Mouse (Mus musculus) gastrocnemius, postnatal 4 days (tissue): ENCODE results near the gene Copg2. TPM values are rescaled to one million over a fixed set of nuclear protein-coding genes. Genes with fewer than 3 reads are reported as not detected.
A peak's percentile ranks its signal among the peaks of the same experiment; 100 is the strongest.

Experiments used
- microRNA-seq: library from miRNA; unstranded; fragments of <30 nt; microRNA quantifications from one replicate; pipeline ENCODE4 v1.2.0, GENCODE M21; 2021
- total RNA-seq, 2 experiments: library from RNA; stranded (reverse); gene quantifications; 2 replicates each; pipeline ENCODE4 v1.2.3; 2021

Gene Copg2
- total RNA-seq, 2 experiments from 2014 or later = 43.7 to 44.4 TPM

Small RNA genes lying within 50 kb of the gene (microRNA-seq; reads per million reads assigned to microRNA genes)
- 49,265 reads per million, percentile 98 among the genes with 10 or more reads in this experiment for gene Mir335

Other genes with a start within 250 kb of the Copg2 start
- gene Cep41, start 203.0 kb downstream of the Copg2 start, total RNA-seq = 10 to 100 TPM; 22.2 to 23.0 TPM
- 1,000 to 10,000 TPM in 1 of 2 experiments, 100 to 1,000 TPM in 1; 835 to 1,053 TPM for gene Mest, start 173.2 kb downstream of the Copg2 start, total RNA-seq
- gene Tsga13, start 18.8 kb upstream of the Copg2 start, total RNA-seq = under 1 TPM; 0.52 to 0.96 TPM
- 10 to 100 TPM; 13.4 TPM for gene Klf14, start 62.3 kb upstream of the Copg2 start, total RNA-seq